Mouse (Mus musculus): ENCODE data around the gene Hvcn1. TPM values are rescaled to one million over a fixed set of nuclear protein-coding genes. Genes with fewer than 3 reads are reported as not detected.
"Not testable (repeated sequence)": the region's sequence is repeated elsewhere in the genome, so short reads cannot be mapped to it uniquely, and the experiment has no call there.

The Hvcn1 gene
- total RNA-seq (2021) = 1 to 10 TPM; 1.4 TPM
- long read RNA-seq, experiment 1, partial matches to known transcripts = 0 of 2 reads
- long read RNA-seq, experiment 1, other reads (novel, unspliced or antisense) = 0 of 2 reads
- long read RNA-seq, experiment 2, partial matches to known transcripts = 0 of 3 reads
- long read RNA-seq, experiment 2, other reads (novel, unspliced or antisense) = 0 of 3 reads

GRCm38 (mm10) chr5:122206475-122206874 lies at the start of gene Hvcn1:
Gene Hvcn1, plus strand, starts transcription at chr5:122206804.
- no peak for DNase-seq
- intact Hi-C loops (cut with DNase I) = no loop called here

- intact Hi-C loops (cut with DNase I) = loop anchor here (2.0 kb wide), 1 partner anchor 15 kb away; no protein-coding TSS in a partner anchor
- DNase-seq = peak; percentile 92 to 94
Measured at GRCm38 (mm10) chr5:122157827-122158381, 48.7 kb upstream of the Hvcn1 start, which contains the start of gene Ppp1cc. Gene Ppp1cc, plus strand, starts transcription at chr5:122158278.

GRCm38 (mm10) chr5:122158557-122159515 lies 47.8 kb upstream of the Hvcn1 start:
- intact Hi-C loops (cut with DNase I) = loop anchor here (2.0 kb wide), 1 partner anchor 16 kb away; no protein-coding TSS in a partner anchor
- DNase-seq = peak in 1 of 2 experiments; percentile 36

- intact Hi-C loops (cut with DNase I) = no loop called here
- no peak for DNase-seq
Measured at GRCm38 (mm10) chr5:122163194-122163593, 43.4 kb upstream of the Hvcn1 start.

- intact Hi-C loops (cut with DNase I) = no loop called here
- no peak for DNase-seq
Measured at GRCm38 (mm10) chr5:122164011-122164410, 42.6 kb upstream of the Hvcn1 start.

- intact Hi-C loops (cut with DNase I) = no loop called here
- peak; percentile 38 to 56 for DNase-seq
Measured at GRCm38 (mm10) chr5:122165233-122165915, 41.2 kb upstream of the Hvcn1 start.

GRCm38 (mm10) chr5:122166636-122167161 lies 39.9 kb upstream of the Hvcn1 start:
- DNase-seq = no peak
- intact Hi-C loops (cut with DNase I) = no loop called here

GRCm38 (mm10) chr5:122168344-122169069 lies 38.1 kb upstream of the Hvcn1 start:
- no peak for DNase-seq
- intact Hi-C loops (cut with DNase I) = no loop called here

GRCm38 (mm10) chr5:122171058-122171457 lies 35.5 kb upstream of the Hvcn1 start:
- no peak for DNase-seq
- intact Hi-C loops (cut with DNase I) = no loop called here

GRCm38 (mm10) chr5:122175402-122175801 lies 31.2 kb upstream of the Hvcn1 start:
- intact Hi-C loops (cut with DNase I) = loop anchor here (5.0 kb wide), 1 partner anchor 72 kb away; no protein-coding TSS in a partner anchor
- no peak for DNase-seq

GRCm38 (mm10) chr5:122175961-122176360 lies 30.6 kb upstream of the Hvcn1 start:
- DNase-seq = no peak
- intact Hi-C loops (cut with DNase I) = loop anchor here (1.0 to 5.0 kb wide), 2 partner anchors 45 to 71 kb away; no protein-coding TSS in a partner anchor

GRCm38 (mm10) chr5:122176398-122176797 lies 30.2 kb upstream of the Hvcn1 start:
- peak; percentile 59 to 77 for DNase-seq
- intact Hi-C loops (cut with DNase I) = loop anchor here (1.0 to 5.0 kb wide), 2 partner anchors 45 to 71 kb away; no protein-coding TSS in a partner anchor

- intact Hi-C loops (cut with DNase I) = loop anchor here (5.0 kb wide), 1 partner anchor 68 kb away; no protein-coding TSS in a partner anchor
- DNase-seq = no peak
Measured at GRCm38 (mm10) chr5:122179665-122180064, 26.9 kb upstream of the Hvcn1 start.

GRCm38 (mm10) chr5:122184283-122184806 lies 22.3 kb upstream of the Hvcn1 start:
- DNase-seq = no peak
- intact Hi-C loops (cut with DNase I) = no loop called here

GRCm38 (mm10) chr5:122184858-122185257 lies 21.7 kb upstream of the Hvcn1 start:
- intact Hi-C loops (cut with DNase I) = not testable (repeated sequence)

GRCm38 (mm10) chr5:122189115-122189514 lies 17.5 kb upstream of the Hvcn1 start:
- no peak for DNase-seq
- intact Hi-C loops (cut with DNase I) = no loop called here

More at GRCm38 (mm10) chr5:122184858-122185257, 21.7 kb upstream of the Hvcn1 start:
- DNase-seq = not testable (repeated sequence)

GRCm38 (mm10) chr5:122190465-122190864 lies 16.1 kb upstream of the Hvcn1 start:
- intact Hi-C loops (cut with DNase I) = no loop called here
- DNase-seq = no peak

GRCm38 (mm10) chr5:122191269-122192063 lies 15.1 kb upstream of the Hvcn1 start:
- no peak for DNase-seq
- intact Hi-C loops (cut with DNase I) = no loop called here

All from heart, postnatal 14 days (tissue).